ENCODE assay signal across 20 mouse cellular contexts in the genomic region with DNA sequence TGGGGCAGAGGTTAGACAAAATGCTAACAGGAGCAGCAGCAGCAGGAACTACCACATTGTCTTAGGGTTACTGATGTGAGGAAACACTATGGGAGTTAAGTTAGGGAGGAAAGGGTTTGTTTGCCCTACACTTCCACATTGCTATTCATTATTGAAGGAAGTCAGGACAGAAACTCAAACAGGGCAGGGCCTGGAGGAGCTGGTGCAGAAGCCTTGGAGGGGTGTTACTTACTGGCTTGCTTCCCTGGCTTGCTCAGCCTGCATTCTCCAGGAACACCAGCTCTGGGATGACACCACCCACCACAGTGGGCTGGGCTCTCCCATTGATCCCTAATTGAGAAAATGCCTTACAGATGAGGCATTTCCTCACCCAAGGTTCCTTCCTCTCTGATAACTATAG.
DNase-seq lines count a peak whose midpoint lies in the region; ATAC-seq and TF ChIP-seq lines count a peak whose summit lies in the region.
"Had no signal": no experiment of that assay in that cellular context is flagged by ENCODE, and none has a peak within 500 bp of the region (broad histone marks: within the 10 kb centered on the region; RNA-seq: fewer than 3 reads in every experiment).

No protein-coding gene starts in this region.

- H3K9ac ChIP-seq in lung, embryonic 14.5 days, result no peak overlapping the region
- H3K9ac ChIP-seq in lung, postnatal 0 days (replicated peaks; ENCODE audit: low read depth), result no peak overlapping the region
- H3K9ac ChIP-seq in stomach, embryonic 15.5 days, result no peak overlapping the region
- H3K9ac ChIP-seq: hindbrain, embryonic 15.5 days had no signal

- H3K4me1 ChIP-seq in lung, adult 2 months (ENCODE audit: control insufficient read depth, insufficient read depth, low read length), result peaks cover 11% of the 10 kb centered on the region; the same call in 1 of the 2 replicates
- peaks cover 11% of the 10 kb centered on the region; the same call in 1 of the 2 replicates for H3K4me1 ChIP-seq in lung, embryonic 14.5 days (ENCODE audit: insufficient read depth)
- H3K4me1 ChIP-seq in lung, postnatal 0 days (ENCODE audit: insufficient read depth, low read depth, low read length), result no peaks in the 10 kb centered on the region
- peaks cover 16% of the 10 kb centered on the region; the same call in 1 of the 2 replicates for H3K4me1 ChIP-seq in stomach, embryonic 15.5 days

- no peaks in the 10 kb centered on the region for H3K27me3 ChIP-seq in lung, embryonic 14.5 days (ENCODE audit: insufficient read depth, low read length)
- H3K27me3 ChIP-seq in lung, postnatal 0 days (replicated peaks; ENCODE audit: insufficient read depth, low read length), result no peaks in the 10 kb centered on the region
- no peaks in the 10 kb centered on the region for H3K27me3 ChIP-seq in stomach, embryonic 15.5 days (replicated peaks)
- H3K27me3 ChIP-seq: hindbrain, embryonic 15.5 days; Patski had no signal

- H3K4me2 ChIP-seq in lung, embryonic 14.5 days, result no peak overlapping the region
- H3K4me2 ChIP-seq in lung, postnatal 0 days (replicated peaks; ENCODE audit: low read depth, low read length), result no peak overlapping the region
- H3K4me2 ChIP-seq in stomach, embryonic 15.5 days, result no peak overlapping the region
- H3K4me2 ChIP-seq: hindbrain, embryonic 15.5 days had no signal

- peak; percentile 68; the same call in 1 of the 2 replicates for ATAC-seq in lung, embryonic 14.5 days (ENCODE audit: insufficient read depth)
- peak; percentile 75 for ATAC-seq in lung, postnatal 0 days
- peak; percentile 40; the same call in 1 of the 2 replicates for ATAC-seq in stomach, embryonic 15.5 days (ENCODE audit: insufficient read depth, low FRiP score, low read depth)
- ATAC-seq: activated CD4-positive, CD25-positive, alpha-beta regulatory T cell, adult 4 months; Patski had no signal

- no peak for TF ChIP-seq CTCF in lung, adult 2 months (IDR thresholded peaks at IDR 0.05; ENCODE audit: insufficient read depth, low read length)
- no peak for TF ChIP-seq CTCF in lung, embryonic 14.5 days (IDR thresholded peaks at IDR 0.05; ENCODE audit: low read depth)
- TF ChIP-seq CTCF in lung, postnatal 0 days (IDR thresholded peaks at IDR 0.05), result no peak

- H3K9me3 ChIP-seq in lung, embryonic 14.5 days (ENCODE audit: low read depth, low read length), result no peaks in the 10 kb centered on the region
- H3K9me3 ChIP-seq in lung, postnatal 0 days (ENCODE audit: low read length), result no peaks in the 10 kb centered on the region
- H3K9me3 ChIP-seq in stomach, embryonic 15.5 days, result no peaks in the 10 kb centered on the region

- TF ChIP-seq EP300 in lung, postnatal 0 days (IDR thresholded peaks at IDR 0.05), result no peak

- peak; percentile 26 to 53 for DNase-seq in lung, adult 18-20 months
- no peak for DNase-seq in lung, adult 2 months
- peak; percentile 52 for DNase-seq in lung, embryonic 14.5 days
- peak; percentile 61 for DNase-seq in lung, postnatal 0 days (ENCODE audit: low spot score)
- no peak for DNase-seq in adrenal gland, adult 18-20 months (ENCODE audit: low spot score in 2 of 2)
- no peak for DNase-seq in urinary bladder, postnatal 36 days (ENCODE audit: low spot score in 2 of 2)
- DNase-seq: adrenal gland, postnatal 36 days; cerebellum, adult 18-20 months; cerebellum, postnatal 36 days; heart, postnatal 4 days; kidney, adult 18-20 months; kidney, postnatal 14 days; liver; retina, postnatal 1 day; right cerebral cortex, postnatal 4 days; thymus, adult 2 months had no signal

- TF ChIP-seq POLR2A in lung, adult 2 months (IDR thresholded peaks at IDR 0.05; ENCODE audit: borderline replicate concordance, extremely low read depth, low read depth, low read length), result no peak

- 0 out of 2 replicates have a peak overlapping the region, but pooled peaks have one; percentile 0 for H3K27ac ChIP-seq in lung, embryonic 14.5 days (ENCODE audit: low read depth)
- H3K27ac ChIP-seq in lung, postnatal 0 days (ENCODE audit: low read length), result no peak overlapping the region
- peak overlapping the region; percentile 52; the same call in 1 of the 2 replicates for H3K27ac ChIP-seq in stomach, embryonic 15.5 days
- H3K27ac ChIP-seq: hindbrain, embryonic 15.5 days had no signal

- H3K36me3 ChIP-seq in lung, embryonic 14.5 days (ENCODE audit: insufficient read depth), result no peaks in the 10 kb centered on the region
- H3K36me3 ChIP-seq in lung, postnatal 0 days (ENCODE audit: insufficient read depth, low read length), result no peaks in the 10 kb centered on the region
- no peaks in the 10 kb centered on the region for H3K36me3 ChIP-seq in stomach, embryonic 15.5 days
- H3K36me3 ChIP-seq: hindbrain, embryonic 15.5 days had no signal

- H3K4me3 ChIP-seq in lung, adult 2 months (replicated peaks; ENCODE audit: extremely low read depth, low read depth, low read length), result no peak overlapping the region
- H3K4me3 ChIP-seq in lung, embryonic 14.5 days (ENCODE audit: low read depth, low read length), result no peak overlapping the region
- H3K4me3 ChIP-seq in lung, postnatal 0 days (ENCODE audit: low read depth, low read length), result no peak overlapping the region
- H3K4me3 ChIP-seq in stomach, embryonic 15.5 days (replicated peaks), result no peak overlapping the region
- H3K4me3 ChIP-seq: hindbrain, embryonic 15.5 days had no signal

Comparison
In these comparisons a context has a peak if more than half of its experiments do, and no peak if none do; other contexts are left out.
1. DNase-seq: peak in lung, adult 18-20 months (2 of 2), lung, embryonic 14.5 days (single experiment) and lung, postnatal 0 days (single experiment); none in lung, adult 2 months (single experiment), adrenal gland, adult 18-20 months (0 of 2) and urinary bladder, postnatal 36 days (0 of 2).
2. Peak in every context shown above with its lines, with median percentiles within 50 percentile points of each other: ATAC-seq.